Mouse (Mus musculus): Measurements from ENCODE around the gene Capn7. TPM values are rescaled to one million over a fixed set of nuclear protein-coding genes. Genes with fewer than 3 reads are reported as not detected.

Gene Capn7
- polyA plus RNA-seq, 1 experiment from 2014 or later, result 24.8 TPM

DNA sequence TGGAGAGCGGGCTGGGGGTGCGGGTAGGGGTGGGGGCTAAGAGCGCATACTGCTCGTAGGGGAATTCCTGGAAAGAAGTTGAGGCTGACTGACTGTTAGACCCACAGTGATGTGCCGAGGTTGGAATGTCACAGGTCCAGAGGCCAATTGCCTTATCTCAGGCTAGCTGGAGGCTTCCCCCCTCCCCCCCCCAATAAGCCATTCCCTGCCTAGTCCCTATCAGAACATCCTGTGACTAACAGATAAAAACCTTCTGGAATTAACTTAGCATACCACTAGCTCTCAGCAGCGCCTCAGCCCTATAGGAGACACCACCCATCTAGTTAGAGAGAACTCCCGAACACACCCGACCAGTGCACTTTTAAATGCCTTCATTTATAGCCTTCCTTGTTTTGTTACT is 67.6 kb downstream of the Capn7 start:
- no peak for DNase-seq (ENCODE audit: low spot score)
- Histone ChIP-seq H3K36me3 (ENCODE audit: control insufficient read depth, insufficient read depth, low read length) (no peaks in the 10 kb centered on the region), H3K9me3 (ENCODE audit: control insufficient read depth, low read length) (no peaks in the 10 kb centered on the region), H3K4me1 (replicated peaks; ENCODE audit: control insufficient read depth, insufficient read depth) (no peaks in the 10 kb centered on the region), H3K4me2 (replicated peaks; ENCODE audit: low read depth) (no peak overlapping the region), H3K27me3 (ENCODE audit: control insufficient read depth, insufficient read depth, low read length) (no peaks in the 10 kb centered on the region), H3K9ac (ENCODE audit: low read length) (no peak overlapping the region), H3K4me3 (ENCODE audit: low read depth, low read length) (no peak overlapping the region), H3K27ac (replicated peaks) (0 out of 2 replicates have a peak overlapping the region, but pooled peaks have one; percentile 13)
- ATAC-seq (ENCODE audit: low FRiP score, low TSS enrichment), result 0 out of 2 replicates have a peak, but pooled peaks have one; percentile 51
- TF ChIP-seq CTCF (IDR thresholded peaks at IDR 0.05; ENCODE audit: low read depth) (no peak), EP300 (optimal IDR thresholded peaks at IDR 0.05) (no peak)
- 61% methylated on average over 8 of the region's 8 CpGs for WGBS

DNA sequence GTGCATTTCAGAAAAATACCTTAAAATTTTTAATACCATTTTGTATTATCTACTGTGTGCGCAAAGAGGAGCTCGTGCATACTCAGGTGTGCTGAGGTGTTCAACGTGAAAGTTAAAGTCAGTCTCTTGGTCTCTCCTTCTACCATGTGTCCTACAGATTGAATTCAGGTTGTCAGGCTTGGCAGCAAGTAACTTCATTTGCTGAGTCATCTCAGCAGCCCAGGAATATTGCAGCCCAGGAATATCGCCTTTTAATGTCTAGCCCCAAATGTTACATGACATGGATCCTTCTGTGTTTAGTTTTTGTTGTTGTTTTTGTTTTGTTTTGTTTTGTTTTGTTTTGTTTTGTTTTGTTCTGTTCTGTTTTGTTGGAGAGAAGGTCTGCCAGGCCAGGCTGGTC is 68.2 kb downstream of the Capn7 start:
- Histone ChIP-seq H3K4me3 (ENCODE audit: low read depth, low read length) (no peak overlapping the region), H3K9me3 (ENCODE audit: control insufficient read depth, low read length) (no peaks in the 10 kb centered on the region), H3K36me3 (ENCODE audit: control insufficient read depth, insufficient read depth, low read length) (no peaks in the 10 kb centered on the region), H3K9ac (ENCODE audit: low read length) (no peak overlapping the region), H3K4me1 (replicated peaks; ENCODE audit: control insufficient read depth, insufficient read depth) (no peaks in the 10 kb centered on the region), H3K27me3 (ENCODE audit: control insufficient read depth, insufficient read depth, low read length) (no peaks in the 10 kb centered on the region), H3K27ac (replicated peaks) (no peak overlapping the region), H3K4me2 (replicated peaks; ENCODE audit: low read depth) (no peak overlapping the region)
- DNase-seq (ENCODE audit: low spot score), result no peak
- 92% methylated on average over 4 of the region's 4 CpGs for WGBS
- ATAC-seq (ENCODE audit: low FRiP score, low TSS enrichment), result no peak
- no peak for TF ChIP-seq CTCF (IDR thresholded peaks at IDR 0.05; ENCODE audit: low read depth)

DNA sequence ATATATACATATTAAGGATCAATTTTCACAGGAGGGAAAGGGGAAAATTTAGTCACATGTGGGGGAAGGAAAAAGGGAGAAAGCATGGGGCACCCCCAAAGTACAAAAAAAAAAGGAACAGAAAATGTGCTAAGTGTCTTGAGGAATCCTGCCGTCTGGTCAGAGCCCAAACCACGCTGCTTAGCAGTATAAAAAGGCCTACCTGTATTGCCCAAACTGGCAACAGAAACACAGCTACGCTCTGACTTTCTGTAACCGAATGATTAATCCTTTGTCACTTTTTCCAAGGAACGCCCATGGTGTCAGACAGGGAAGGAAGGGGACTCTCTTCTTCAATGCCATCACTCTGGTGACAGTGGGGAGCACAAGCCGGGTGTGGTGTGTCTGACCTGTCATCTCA is 69.2 kb downstream of the Capn7 start:
- TF ChIP-seq CTCF (IDR thresholded peaks at IDR 0.05; ENCODE audit: low read depth) (no peak), EP300 (optimal IDR thresholded peaks at IDR 0.05) (no peak)
- Histone ChIP-seq H3K9ac (ENCODE audit: low read length) (no peak overlapping the region), H3K27ac (replicated peaks) (no peak overlapping the region), H3K27me3 (ENCODE audit: control insufficient read depth, insufficient read depth, low read length) (no peaks in the 10 kb centered on the region), H3K4me1 (replicated peaks; ENCODE audit: control insufficient read depth, insufficient read depth) (no peaks in the 10 kb centered on the region), H3K4me2 (replicated peaks; ENCODE audit: low read depth) (no peak overlapping the region), H3K4me3 (ENCODE audit: low read depth, low read length) (no peak overlapping the region), H3K9me3 (ENCODE audit: control insufficient read depth, low read length) (no peaks in the 10 kb centered on the region), H3K36me3 (ENCODE audit: control insufficient read depth, insufficient read depth, low read length) (no peaks in the 10 kb centered on the region)
- no peak for DNase-seq (ENCODE audit: low spot score)
- ATAC-seq (ENCODE audit: low FRiP score, low TSS enrichment), result no peak
- WGBS, result 75% methylated on average over 6 of the region's 6 CpGs

DNA sequence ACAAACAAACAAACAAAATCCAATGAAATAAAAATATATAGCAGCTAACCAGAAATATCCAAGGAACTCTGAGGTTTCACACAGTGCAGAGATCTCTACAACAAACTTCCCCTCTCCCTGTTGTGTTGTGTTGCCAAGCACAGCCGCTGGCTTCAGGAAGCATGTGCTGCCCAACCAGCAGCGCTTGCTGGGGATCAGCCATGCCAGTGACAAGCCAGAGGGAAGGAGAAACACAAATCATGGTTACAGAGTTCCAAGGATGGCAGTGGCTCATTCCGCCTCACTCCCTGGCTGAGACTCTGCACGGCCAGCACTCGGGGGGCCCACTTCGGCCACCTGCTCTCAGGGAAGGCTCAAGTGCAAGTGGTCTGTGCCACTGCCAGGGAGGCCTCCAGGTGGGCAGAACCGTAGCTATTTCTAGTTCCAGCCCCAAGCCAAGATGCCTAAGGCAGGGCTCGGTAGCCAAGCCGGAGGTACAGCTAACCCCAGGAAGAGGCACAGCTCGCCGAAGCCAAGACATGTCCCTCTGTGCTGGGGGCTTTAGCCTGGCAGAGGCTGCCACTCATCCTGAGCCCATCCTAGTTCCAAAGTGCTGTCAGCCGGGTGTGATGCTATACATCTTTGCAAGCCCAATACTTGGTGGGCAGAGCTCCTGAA is 69.8 kb downstream of the Capn7 start:
- H3K27ac ChIP-seq (replicated peaks), result no peak overlapping the region
- ATAC-seq (ENCODE audit: low FRiP score, low TSS enrichment) (no peak), DNase-seq (ENCODE audit: low spot score) (no peak)
- H3K9me3 ChIP-seq (ENCODE audit: control insufficient read depth, low read length), result no peaks in the 10 kb centered on the region
- WGBS, result 90% methylated on average over 12 of the region's 12 CpGs
- H3K4me3 ChIP-seq (ENCODE audit: low read depth, low read length), result no peak overlapping the region
- TF ChIP-seq EP300 (optimal IDR thresholded peaks at IDR 0.05) (no peak), CTCF (IDR thresholded peaks at IDR 0.05; ENCODE audit: low read depth) (no peak)
- H3K36me3 ChIP-seq (ENCODE audit: control insufficient read depth, insufficient read depth, low read length), result no peaks in the 10 kb centered on the region
- no peak overlapping the region for H3K4me2 ChIP-seq (replicated peaks; ENCODE audit: low read depth)
- no peaks in the 10 kb centered on the region for H3K27me3 ChIP-seq (ENCODE audit: control insufficient read depth, insufficient read depth, low read length)
- H3K4me1 ChIP-seq (replicated peaks; ENCODE audit: control insufficient read depth, insufficient read depth), result no peaks in the 10 kb centered on the region
- no peak overlapping the region for H3K9ac ChIP-seq (ENCODE audit: low read length)

DNA sequence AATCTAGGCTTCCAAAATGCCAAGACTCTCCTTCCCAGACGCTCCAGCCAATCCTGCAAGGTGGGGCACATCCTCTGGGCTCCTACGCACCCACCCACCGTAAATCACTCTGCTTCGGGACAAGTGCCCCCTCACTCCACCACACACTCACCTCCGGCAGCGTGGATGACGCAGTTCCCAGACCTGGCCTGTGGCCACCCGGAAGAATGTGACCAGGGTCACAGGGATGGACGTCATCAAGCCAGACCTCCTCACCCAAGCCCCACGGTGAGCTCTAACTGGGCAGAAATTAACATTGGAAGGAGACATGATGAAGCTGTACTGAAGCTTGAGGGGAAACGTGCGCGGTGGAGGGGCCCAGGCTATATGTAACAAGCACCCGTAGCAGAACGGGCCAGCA is 70.8 kb downstream of the Capn7 start:
- Histone ChIP-seq H3K4me1 (replicated peaks; ENCODE audit: control insufficient read depth, insufficient read depth) (no peaks in the 10 kb centered on the region), H3K9me3 (ENCODE audit: control insufficient read depth, low read length) (no peaks in the 10 kb centered on the region), H3K4me3 (ENCODE audit: low read depth, low read length) (no peak overlapping the region), H3K27me3 (ENCODE audit: control insufficient read depth, insufficient read depth, low read length) (no peaks in the 10 kb centered on the region), H3K4me2 (replicated peaks; ENCODE audit: low read depth) (no peak overlapping the region), H3K9ac (ENCODE audit: low read length) (no peak overlapping the region), H3K36me3 (ENCODE audit: control insufficient read depth, insufficient read depth, low read length) (no peaks in the 10 kb centered on the region), H3K27ac (replicated peaks) (no peak overlapping the region)
- DNase-seq (ENCODE audit: low spot score) (no peak), ATAC-seq (ENCODE audit: low FRiP score, low TSS enrichment) (no peak)
- WGBS, result 77% methylated on average over 15 of the region's 15 CpGs
- TF ChIP-seq CTCF (IDR thresholded peaks at IDR 0.05; ENCODE audit: low read depth) (no peak), EP300 (optimal IDR thresholded peaks at IDR 0.05) (no peak)

DNA sequence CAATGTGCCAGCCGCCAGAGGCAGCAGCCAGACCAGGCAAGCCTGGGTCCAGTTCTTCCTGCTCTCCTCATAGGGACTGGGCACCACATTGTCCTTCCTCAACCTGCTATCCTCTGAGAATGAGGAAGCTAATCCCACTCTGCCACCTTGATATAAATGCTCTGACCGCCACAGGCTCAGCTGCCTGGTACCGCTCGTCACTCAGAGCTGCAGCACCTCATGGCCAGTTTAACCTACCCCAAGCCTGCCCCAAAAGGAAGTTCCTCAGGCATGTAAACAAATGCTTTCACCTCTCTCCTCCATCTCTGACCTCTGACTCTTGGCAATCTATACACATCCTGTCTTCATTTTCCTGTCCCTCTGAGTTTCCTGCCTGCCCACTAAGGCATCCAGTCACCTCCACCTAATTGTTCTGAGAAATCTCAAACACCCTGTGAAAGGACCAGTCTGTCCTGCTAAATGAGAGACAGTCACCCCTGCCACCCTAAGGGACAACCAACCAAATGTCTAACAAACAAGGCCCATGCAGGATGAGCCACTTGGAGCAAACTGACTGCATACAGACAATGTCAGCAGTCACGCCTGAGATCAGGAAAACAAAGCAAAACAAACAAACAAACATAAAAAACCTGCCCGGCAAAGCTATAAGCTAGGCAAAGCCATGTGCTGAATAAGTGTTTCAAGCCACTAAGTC is 71.6 kb downstream of the Capn7 start:
- Histone ChIP-seq H3K36me3 (ENCODE audit: control insufficient read depth, insufficient read depth, low read length) (no peaks in the 10 kb centered on the region), H3K9me3 (ENCODE audit: control insufficient read depth, low read length) (no peaks in the 10 kb centered on the region), H3K4me1 (replicated peaks; ENCODE audit: control insufficient read depth, insufficient read depth) (no peaks in the 10 kb centered on the region), H3K4me2 (replicated peaks; ENCODE audit: low read depth) (no peak overlapping the region), H3K27me3 (ENCODE audit: control insufficient read depth, insufficient read depth, low read length) (no peaks in the 10 kb centered on the region), H3K9ac (ENCODE audit: low read length) (no peak overlapping the region), H3K27ac (replicated peaks) (0 out of 2 replicates have a peak overlapping the region, but pooled peaks have one; percentile 24), H3K4me3 (ENCODE audit: low read depth, low read length) (no peak overlapping the region)
- TF ChIP-seq CTCF (IDR thresholded peaks at IDR 0.05; ENCODE audit: low read depth) (no peak), EP300 (optimal IDR thresholded peaks at IDR 0.05) (no peak)
- ATAC-seq (ENCODE audit: low FRiP score, low TSS enrichment), result no peak
- no peak for DNase-seq (ENCODE audit: low spot score)
- WGBS, result 65% methylated on average over 6 of the region's 6 CpGs

All from stomach, postnatal 0 days (tissue).